In the genomic region with DNA sequence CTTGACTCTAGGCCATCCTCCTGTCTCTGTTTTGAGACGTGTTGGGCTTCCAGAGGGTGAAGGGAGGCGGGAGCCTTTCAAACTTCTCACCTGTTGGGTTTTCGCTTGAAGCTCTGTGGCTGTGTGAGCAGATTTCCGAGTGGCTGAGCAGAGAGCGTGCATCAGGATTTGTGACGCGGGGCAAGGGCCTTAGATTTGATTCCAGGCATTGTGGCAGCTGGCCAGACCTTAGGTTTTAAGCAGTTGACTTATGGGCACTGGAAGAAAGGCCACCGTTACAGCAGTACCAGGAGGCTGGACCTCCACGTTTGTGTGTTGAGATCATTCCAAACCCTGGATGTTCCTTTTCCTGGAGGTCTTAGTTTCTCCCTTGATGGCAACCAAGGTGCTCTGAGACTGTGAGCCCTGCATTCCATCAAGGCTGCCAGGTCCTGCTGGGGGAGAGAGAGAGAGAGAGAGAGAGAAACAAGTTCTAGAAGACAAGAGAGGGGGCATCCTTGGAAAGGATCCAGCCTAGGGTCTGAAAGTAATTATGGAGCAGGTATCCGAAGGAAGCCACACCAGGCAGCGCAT, we compare ENCODE assay signal across 16 mouse cellular contexts. TPM values are rescaled to one million over a fixed set of nuclear protein-coding genes. Genes with fewer than 3 reads are reported as not detected.
DNase-seq lines count a peak whose midpoint lies in the region; ATAC-seq lines count a peak whose summit lies in the region.
"Had no signal": no experiment of that assay in that cellular context is flagged by ENCODE, and none has a peak within 500 bp of the region (broad histone marks: within the 10 kb centered on the region; RNA-seq: fewer than 3 reads in every experiment).

No protein-coding gene starts in this region.

- peak overlapping the region; percentile 12; the same call in 1 of the 2 replicates for H3K4me3 ChIP-seq in embryonic facial prominence, embryonic 12.5 days
- H3K4me3 ChIP-seq in hindbrain, embryonic 12.5 days = peak overlapping the region; percentile 100
- peak overlapping the region; percentile 99 for H3K4me3 ChIP-seq in midbrain, embryonic 13.5 days (replicated peaks)

- peaks cover 80% of the 10 kb centered on the region for H3K4me1 ChIP-seq in embryonic facial prominence, embryonic 12.5 days
- H3K4me1 ChIP-seq in hindbrain, embryonic 12.5 days = peaks cover 80% of the 10 kb centered on the region
- peaks cover 80% of the 10 kb centered on the region for H3K4me1 ChIP-seq in midbrain, embryonic 13.5 days (replicated peaks)

- peak overlapping the region; percentile 39; the same call in 1 of the 2 replicates for H3K9ac ChIP-seq in embryonic facial prominence, embryonic 12.5 days
- peak overlapping the region; percentile 100 for H3K9ac ChIP-seq in hindbrain, embryonic 12.5 days
- peak overlapping the region; percentile 100 for H3K9ac ChIP-seq in midbrain, embryonic 13.5 days (replicated peaks)
- H3K9ac ChIP-seq: lung, embryonic 14.5 days had no signal

- no peaks in the 10 kb centered on the region for H3K9me3 ChIP-seq in embryonic facial prominence, embryonic 12.5 days
- H3K9me3 ChIP-seq in hindbrain, embryonic 12.5 days (replicated peaks) = no peaks in the 10 kb centered on the region
- no peaks in the 10 kb centered on the region for H3K9me3 ChIP-seq in midbrain, embryonic 13.5 days

- H3K36me3 ChIP-seq in embryonic facial prominence, embryonic 12.5 days = peaks cover 30% of the 10 kb centered on the region
- H3K36me3 ChIP-seq in hindbrain, embryonic 12.5 days = peaks cover 35% of the 10 kb centered on the region
- H3K36me3 ChIP-seq in midbrain, embryonic 13.5 days = peaks cover 21% of the 10 kb centered on the region
- H3K36me3 ChIP-seq: G1E had no signal

- ATAC-seq in embryonic facial prominence, embryonic 12.5 days (ENCODE audit: insufficient number of reproducible peaks, insufficient read depth, low FRiP score, low TSS enrichment) = no peak
- ATAC-seq in hindbrain, embryonic 12.5 days (ENCODE audit: low FRiP score) = no peak
- no peak for ATAC-seq in midbrain, embryonic 13.5 days
- ATAC-seq: inflammation-experienced regulatory T-cells, adult 6 months had no signal

- H3K4me2 ChIP-seq in embryonic facial prominence, embryonic 12.5 days (replicated peaks) = peak overlapping the region; percentile 80
- H3K4me2 ChIP-seq in hindbrain, embryonic 12.5 days (replicated peaks) = peak overlapping the region; percentile 80
- H3K4me2 ChIP-seq in midbrain, embryonic 13.5 days (replicated peaks) = peak overlapping the region; percentile 96
- H3K4me2 ChIP-seq: lung, embryonic 14.5 days had no signal

- H3K27ac ChIP-seq in embryonic facial prominence, embryonic 12.5 days = peak overlapping the region; percentile 99
- H3K27ac ChIP-seq in hindbrain, embryonic 12.5 days = peak overlapping the region; percentile 100
- peak overlapping the region; percentile 100 for H3K27ac ChIP-seq in midbrain, embryonic 13.5 days

- DNase-seq in cerebellum, adult 9-10 months = peak; percentile 17
- DNase-seq in cerebellum, adult 11-12 months = no peak
- DNase-seq in heart, postnatal 36 days = no peak
- no peak for DNase-seq in thymus, postnatal 36 days
- DNase-seq in kidney, adult 11 months = no peak
- DNase-seq: cerebellum, postnatal 25 days; layer of hippocampus, postnatal 36 days; lung, embryonic 14.5 days; right cerebral cortex, adult 18-20 months; thymus, postnatal 14 days had no signal

- H3K27me3 ChIP-seq in embryonic facial prominence, embryonic 12.5 days = no peaks in the 10 kb centered on the region
- no peaks in the 10 kb centered on the region for H3K27me3 ChIP-seq in hindbrain, embryonic 12.5 days
- no peaks in the 10 kb centered on the region for H3K27me3 ChIP-seq in midbrain, embryonic 13.5 days

- 31% methylated on average over 11 of the region's 11 CpGs for WGBS in embryonic facial prominence, embryonic 12.5 days
- WGBS in hindbrain, embryonic 12.5 days = 22% methylated on average over 11 of the region's 11 CpGs
- WGBS in midbrain, embryonic 13.5 days = 8% methylated on average over 11 of the region's 11 CpGs

- intact Hi-C loops in heart, postnatal 36 days (cut with DNase I) = no loop called here

RNA-seq across cellular contexts. Expression of gene Msi1, which starts 5.0 kb away (rescaled TPM):
- polyA plus RNA-seq in embryonic facial prominence, embryonic 12.5 days (2016; fragmentation: Nextera tagmentation; extraction: Ambion mirVana) = 38.7 and 40.2 TPM in 2 replicates
- 128 and 131 TPM in 2 replicates for polyA plus RNA-seq in hindbrain, embryonic 12.5 days (2016; fragmentation: Nextera tagmentation; extraction: Ambion mirVana)
- 112 and 133 TPM in 2 replicates for polyA plus RNA-seq in midbrain, embryonic 13.5 days (2015; fragmentation: Nextera tagmentation; extraction: Ambion mirVana)
- total RNA-seq in heart, postnatal 36 days (2021) = 1 to 10 TPM in 1 of 2 experiments, under 1 TPM in 1; 0.92 to 1.2 TPM
- polyA plus RNA-seq: inflammation-experienced regulatory T-cells, adult 6 months had no signal

RNA-seq across cellular contexts. Expression of gene Pla2g1b, which starts 31.7 kb away (rescaled TPM):
- polyA plus RNA-seq in embryonic facial prominence, embryonic 12.5 days (2016; fragmentation: Nextera tagmentation; extraction: Ambion mirVana) = not detected in 2 replicates
- not detected in 2 replicates for polyA plus RNA-seq in hindbrain, embryonic 12.5 days (2016; fragmentation: Nextera tagmentation; extraction: Ambion mirVana)
- not detected in 2 replicates for polyA plus RNA-seq in midbrain, embryonic 13.5 days (2015; fragmentation: Nextera tagmentation; extraction: Ambion mirVana)
- total RNA-seq in heart, postnatal 36 days (2021) = not detected
- total RNA-seq: G1E; layer of hippocampus, postnatal 36 days had no signal
- polyA plus RNA-seq: frontal cortex, adult 2 months; inflammation-experienced regulatory T-cells, adult 6 months had no signal

RNA-seq across cellular contexts. Expression of gene Sirt4, which starts 50.2 kb away (rescaled TPM):
- 23.2 and 25.9 TPM in 2 replicates for polyA plus RNA-seq in embryonic facial prominence, embryonic 12.5 days (2016; fragmentation: Nextera tagmentation; extraction: Ambion mirVana)
- 23.1 and 24.7 TPM in 2 replicates for polyA plus RNA-seq in hindbrain, embryonic 12.5 days (2016; fragmentation: Nextera tagmentation; extraction: Ambion mirVana)
- 26.1 and 28.7 TPM in 2 replicates for polyA plus RNA-seq in midbrain, embryonic 13.5 days (2015; fragmentation: Nextera tagmentation; extraction: Ambion mirVana)
- total RNA-seq in heart, postnatal 36 days (2021) = 10 to 100 TPM; 17.9 to 18.1 TPM

Comparison
In these comparisons a context has a peak if more than half of its experiments do, and no peak if none do; other contexts are left out.
1. H3K4me3 ChIP-seq: peak in every context shown above with its lines; median percentile 100 in hindbrain, embryonic 12.5 days; 99 in midbrain, embryonic 13.5 days; 12 in embryonic facial prominence, embryonic 12.5 days.
2. H3K9ac ChIP-seq: peak in every context shown above with its lines; median percentile 100 in hindbrain, embryonic 12.5 days; 100 in midbrain, embryonic 13.5 days; 39 in embryonic facial prominence, embryonic 12.5 days.